Mouse (Mus musculus) erythroblast, embryonic 14.5 days (primary cell): Measurements from ENCODE around the gene Gm45711.
"Not testable (repeated sequence)": the region's sequence is repeated elsewhere in the genome, so short reads cannot be mapped to it uniquely, and the experiment has no call there.

Experiments used
- GATA1 ChIP-seq: IDR thresholded peaks from 2 replicates; pipeline ENCODE4 v1.6.1; 2012; ENCODE audit warnings: low read length, inconsistent platforms, mixed read lengths
- TAL1 ChIP-seq: IDR thresholded peaks from 3 replicates; pipeline ENCODE4 v1.6.1; 2012; ENCODE audit warnings: low read length, inconsistent platforms, mixed read lengths

DNA sequence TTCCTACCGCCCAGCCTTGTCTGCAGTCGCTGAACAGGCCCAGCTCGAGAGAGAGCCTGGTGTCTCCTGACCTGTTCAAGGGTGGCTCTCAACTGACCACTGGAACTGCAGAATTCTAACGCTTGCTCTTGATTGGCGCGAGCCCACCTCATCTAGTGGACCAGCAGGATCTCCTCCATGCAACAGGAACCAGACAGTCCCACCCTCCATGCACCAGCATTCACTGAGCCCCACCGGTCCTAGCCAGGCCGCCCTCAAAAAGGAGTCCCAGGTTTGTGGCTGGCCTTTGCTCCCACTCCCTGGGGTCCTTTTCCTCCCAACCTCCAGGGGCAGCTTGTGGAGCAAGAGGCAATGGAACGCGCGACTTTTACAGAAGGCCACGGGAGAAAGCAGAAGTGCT is 16.8 kb downstream of the Gm45711 start, which contains the start of gene Cmtm2a:
- not testable (repeated sequence) for TF ChIP-seq GATA1, TAL1
